Mouse (Mus musculus): Measurements from ENCODE around the gene Tesmin.
A peak's percentile ranks its signal among the peaks of the same experiment; 100 is the strongest.

The Tesmin gene

GRCm38 (mm10) chr19:3447348-3447747, 58.7 kb downstream of the Tesmin start:
- DNase-seq (ENCODE audit: low spot score): no peak

DNA sequence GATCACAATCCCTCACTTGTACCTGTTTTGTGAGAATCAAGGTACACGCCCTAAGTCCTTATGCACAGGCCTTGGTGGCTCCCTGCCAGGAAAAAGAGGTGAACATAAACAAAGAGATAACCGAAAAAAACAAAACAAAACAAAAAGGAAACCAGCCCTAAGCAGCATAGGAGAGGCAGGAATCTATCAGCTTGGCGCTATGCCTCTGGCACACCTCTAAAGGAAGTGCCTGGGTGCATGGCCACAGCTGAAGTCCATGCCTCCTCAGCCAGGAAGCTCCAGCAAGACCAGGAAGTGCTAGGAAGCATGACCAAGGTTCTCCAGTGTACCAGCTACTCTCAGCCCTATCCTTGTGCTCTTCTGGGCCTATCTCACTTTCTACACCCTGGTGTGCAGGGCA, 60.6 kb downstream of the Tesmin start:
- DNase-seq (ENCODE audit: low spot score): no peak

DNA sequence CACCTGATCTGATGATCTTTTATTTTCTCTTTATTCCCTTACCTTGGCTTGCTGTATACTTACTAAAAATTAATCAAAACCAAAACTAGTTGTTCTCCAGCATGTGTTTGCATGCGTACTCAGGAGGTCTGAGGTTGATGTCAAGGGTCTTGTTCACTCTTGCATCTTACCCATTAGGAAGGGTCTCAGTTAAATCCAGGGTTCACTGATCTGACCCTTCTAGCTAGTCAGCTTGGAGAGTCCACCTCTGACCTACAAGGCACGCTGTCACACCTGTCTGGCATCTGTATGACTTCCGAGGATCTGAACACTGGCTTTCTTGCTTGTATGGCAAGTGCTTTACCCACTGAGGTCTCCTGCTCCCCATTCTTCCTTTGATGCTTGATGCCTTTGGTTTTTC, 62.1 kb downstream of the Tesmin start:
- no peak for DNase-seq (ENCODE audit: low spot score)

DNA sequence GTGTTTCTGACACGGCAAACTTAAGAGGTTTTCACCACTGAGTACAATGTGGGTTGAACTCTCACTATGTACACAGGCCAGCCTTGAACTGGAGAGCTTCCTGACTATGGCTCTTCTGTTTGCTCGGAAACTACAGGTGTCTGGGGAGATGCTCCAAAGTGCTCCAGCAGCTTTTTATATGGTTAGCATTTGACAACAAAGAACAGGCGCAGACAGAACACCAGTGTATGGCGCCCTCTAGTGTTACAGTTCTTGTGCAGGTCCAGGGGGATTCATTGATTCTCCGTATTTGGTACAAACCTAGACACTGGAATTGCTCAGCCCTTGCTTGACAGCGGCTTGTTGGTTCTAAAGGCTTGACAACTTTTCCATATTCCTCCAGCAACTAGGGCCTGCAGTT, 62.5 kb downstream of the Tesmin start:
- peak; percentile 36 for DNase-seq (ENCODE audit: low spot score)

GRCm38 (mm10) chr19:3451649-3452048, 63.0 kb downstream of the Tesmin start:
- no peak for DNase-seq (ENCODE audit: low spot score)

Data from testis, postnatal 14 days (tissue).